Mouse (Mus musculus) Patski (cell line): ENCODE measurements around the gene Ndufv3. TPM values are rescaled to one million over a fixed set of nuclear protein-coding genes. Genes with fewer than 3 reads are reported as not detected.
"Not testable (repeated sequence)": the region's sequence is repeated elsewhere in the genome, so short reads cannot be mapped to it uniquely, and the experiment has no call there.

Experiments
- ATAC-seq: fragments of 100-300 bp; one replicate; pipeline ENCODE4 v1.8.0; 2021
- CTCF ChIA-PET: fragments of 350-600 bp; sonication (Branson Sonifier 250); formaldehyde crosslinking; loops from one replicate; lab custom pipeline; 2022; ENCODE audit warnings: inconsistent platforms; lab: Charles Lee
- POLR2A ChIA-PET: fragments of 350-600 bp; sonication (Branson Sonifier 250); formaldehyde crosslinking; loops from one replicate; lab custom pipeline; 2022; ENCODE audit warnings: antibody characterized with exemption, inconsistent platforms; lab: Charles Lee
- DNase-seq: peaks from one replicate; pipeline ENCODE4 v3.0.0-alpha.2; 2011; ENCODE audit warnings: low read depth, low spot score
- H3K27me3 ChIP-seq: fragments of 371-371 bp; one replicate; pipeline ENCODE4 v1.5.1; 2021
- CTCF ChIP-seq: fragments of 100-300 bp; IDR thresholded peaks from one replicate; pipeline ENCODE4 v1.5.1; 2021
- in situ Hi-C: fragments of 300-500 bp; cut with MboI; formaldehyde crosslinking; loops from 3 replicates; pipeline ENCODE4 v1.11.1; 2018; ENCODE audit warnings: low pct_unique_long_range_greater_than_20kb, mixed read lengths
- polyA plus RNA-seq: library from polyadenylated mRNA; unstranded; gene quantifications from one replicate; pipeline ENCODE4 v1.2.3, GENCODE M21; 2021

Gene Ndufv3
- polyA plus RNA-seq, 1 experiment from 2014 or later = 246 TPM

- ChIA-PET POLR2A (interaction anchor here (1.3 kb wide), 1 partner anchor 10 kb away, joined by 3 read pairs; no protein-coding TSS in a partner anchor), CTCF (no interaction called here)
- no peaks in the 10 kb centered on the region for H3K27me3 ChIP-seq
- in situ Hi-C loops = loop anchor here (10.0 kb wide), 2 partner anchors 153 to 513 kb away; no protein-coding TSS in a partner anchor
- no peak for DNase-seq
- no peak for TF ChIP-seq CTCF
- ATAC-seq = peak; percentile 84
Measured at GRCm38 (mm10) chr17:31511792-31512495, 8.0 kb upstream of the Ndufv3 start.

- no peak for TF ChIP-seq CTCF
- in situ Hi-C loops = loop anchor here (10.0 kb wide), 2 partner anchors 152 to 512 kb away; no protein-coding TSS in a partner anchor
- H3K27me3 ChIP-seq = no peaks in the 10 kb centered on the region
- CTCF ChIA-PET = no interaction called here
- DNase-seq (no peak), ATAC-seq (no peak)
- POLR2A ChIA-PET = interaction anchor here (1.3 kb wide), 1 partner anchor 10 kb away, joined by 3 read pairs; no protein-coding TSS in a partner anchor
Measured at GRCm38 (mm10) chr17:31512593-31512992, 7.3 kb upstream of the Ndufv3 start.

GRCm38 (mm10) chr17:31514696-31515095 is 5.2 kb upstream of the Ndufv3 start:
- TF ChIP-seq CTCF = no peak
- ATAC-seq (no peak), DNase-seq (no peak)
- in situ Hi-C loops = loop anchor here (10.0 kb wide), 2 partner anchors 150 to 510 kb away; no protein-coding TSS in a partner anchor
- POLR2A ChIA-PET = no interaction called here
- H3K27me3 ChIP-seq = no peaks in the 10 kb centered on the region
- CTCF ChIA-PET = no interaction called here

- in situ Hi-C loops = loop anchor here (10.0 kb wide), 2 partner anchors 145 to 505 kb away; no protein-coding TSS in a partner anchor
- ChIA-PET POLR2A (interaction anchor here (0.6 to 0.7 kb wide), 2 partner anchors 14 to 39 kb away, joined by 3 to 4 read pairs; no protein-coding TSS in a partner anchor), CTCF (interaction anchor here (0.7 to 2.1 kb wide), 10 partner anchors 47 to 149 kb away, joined by 3 to 9 read pairs (median 4); no protein-coding TSS in a partner anchor)
- DNase-seq (no peak), ATAC-seq (peak; percentile 40)
- H3K27me3 ChIP-seq = no peaks in the 10 kb centered on the region
- TF ChIP-seq CTCF = no peak
Measured at GRCm38 (mm10) chr17:31519344-31519945, 470 bp upstream of the Ndufv3 start.

- CTCF ChIA-PET = interaction anchor here (1.0 to 1.1 kb wide), 2 partner anchors 24 to 45 kb away, joined by 3 read pairs; no protein-coding TSS in a partner anchor
- ATAC-seq (no peak), DNase-seq (no peak)
- in situ Hi-C loops = no loop called here
- H3K27me3 ChIP-seq = no peaks in the 10 kb centered on the region
- POLR2A ChIA-PET = interaction anchor here (1.1 kb wide), 1 partner anchor 42 kb away, joined by 3 read pairs; no protein-coding TSS in a partner anchor
- no peak for TF ChIP-seq CTCF
Measured at GRCm38 (mm10) chr17:31520895-31521294, 980 bp downstream of the Ndufv3 start.

GRCm38 (mm10) chr17:31521948-31522347 is 2.0 kb downstream of the Ndufv3 start:
- no peak for DNase-seq
- no peak for TF ChIP-seq CTCF
- ChIA-PET POLR2A (interaction anchor here (1.1 kb wide), 1 partner anchor 41 kb away, joined by 3 read pairs; no protein-coding TSS in a partner anchor), CTCF (interaction anchor here (0.7 to 1.1 kb wide), 2 partner anchors 9 to 23 kb away, joined by 3 read pairs; no protein-coding TSS in a partner anchor)
- no peaks in the 10 kb centered on the region for H3K27me3 ChIP-seq
- in situ Hi-C loops = no loop called here
- ATAC-seq = no peak

- CTCF ChIA-PET = interaction anchor here (0.9 kb wide), 1 partner anchor 444 kb away, joined by 3 read pairs; no protein-coding TSS in a partner anchor
- POLR2A ChIA-PET = interaction anchor here (0.7 kb wide), 2 partner anchors 17 to 1221 kb away, joined by 3 to 4 read pairs; no protein-coding TSS in a partner anchor
- no peak for ATAC-seq
- no peak for TF ChIP-seq CTCF
- no peaks in the 10 kb centered on the region for H3K27me3 ChIP-seq
- in situ Hi-C loops = no loop called here
- DNase-seq = no peak
Measured at GRCm38 (mm10) chr17:31525114-31525513, 5.2 kb downstream of the Ndufv3 start.

GRCm38 (mm10) chr17:31525816-31526215 is 5.9 kb downstream of the Ndufv3 start:
- no peaks in the 10 kb centered on the region for H3K27me3 ChIP-seq
- DNase-seq (no peak), ATAC-seq (no peak)
- ChIA-PET POLR2A (no interaction called here), CTCF (no interaction called here)
- TF ChIP-seq CTCF = no peak
- in situ Hi-C loops = no loop called here

GRCm38 (mm10) chr17:31529314-31529713 is 9.4 kb downstream of the Ndufv3 start:
- CTCF ChIA-PET = no interaction called here
- in situ Hi-C loops = no loop called here
- DNase-seq (no peak), ATAC-seq (no peak)
- POLR2A ChIA-PET = interaction anchor here (1.6 kb wide), 1 partner anchor 126 kb away, joined by 3 read pairs; no protein-coding TSS in a partner anchor
- peak; percentile 77 for TF ChIP-seq CTCF
- H3K27me3 ChIP-seq = no peaks in the 10 kb centered on the region

- ATAC-seq (no peak), DNase-seq (no peak)
- ChIA-PET CTCF (interaction anchor here (0.9 kb wide), 1 partner anchor 10 kb away, joined by 3 read pairs; no protein-coding TSS in a partner anchor), POLR2A (no interaction called here)
- in situ Hi-C loops = no loop called here
- TF ChIP-seq CTCF = no peak
- H3K27me3 ChIP-seq = no peaks in the 10 kb centered on the region
Measured at GRCm38 (mm10) chr17:31531441-31532158, 11.7 kb downstream of the Ndufv3 start.

GRCm38 (mm10) chr17:31532331-31532730 is 12.4 kb downstream of the Ndufv3 start:
- DNase-seq, POLR2A ChIA-PET, in situ Hi-C loops, ATAC-seq, H3K27me3 ChIP-seq: not testable (repeated sequence)
- CTCF ChIA-PET = interaction anchor here (1.0 kb wide), 1 partner anchor 9 kb away, joined by 3 read pairs; no protein-coding TSS in a partner anchor
